Mouse (Mus musculus): ENCODE data around the gene Ago3. TPM values are rescaled to one million over a fixed set of nuclear protein-coding genes. Genes with fewer than 3 reads are reported as not detected.
A peak's percentile ranks its signal among the peaks of the same experiment; 100 is the strongest.

The Ago3 gene
- total RNA-seq, 2 experiments from 2014 or later, result 23.0 to 23.5 TPM

GRCm38 (mm10) chr4:126316443-126317040, 112.8 kb downstream of the Ago3 start:
- intact Hi-C loops (cut with DNase I), result loop anchor here (5.0 kb wide), 1 partner anchor 89 kb away; no protein-coding TSS in a partner anchor
- peak in 1 of 2 experiments; percentile 33 for DNase-seq (ENCODE audit: extremely low spot score in 1 of 2, low spot score in 2 of 2)

GRCm38 (mm10) chr4:126315931-126316330, 113.4 kb downstream of the Ago3 start:
- peak in 1 of 2 experiments; percentile 77 for DNase-seq (ENCODE audit: extremely low spot score in 1 of 2, low spot score in 2 of 2)
- intact Hi-C loops (cut with DNase I), result loop anchor here (5.0 kb wide), 1 partner anchor 89 kb away; no protein-coding TSS in a partner anchor

GRCm38 (mm10) chr4:126314393-126314792, 115.0 kb downstream of the Ago3 start:
- no peak for DNase-seq (ENCODE audit: extremely low spot score in 1 of 2, low spot score in 2 of 2)
- intact Hi-C loops (cut with DNase I), result loop anchor here (5.0 kb wide), 1 partner anchor 37 kb away; no protein-coding TSS in a partner anchor

- intact Hi-C loops (cut with DNase I), result loop anchor here (5.0 kb wide), 1 partner anchor 36 kb away; no protein-coding TSS in a partner anchor
- no peak for DNase-seq (ENCODE audit: extremely low spot score in 1 of 2, low spot score in 2 of 2)
These were observed 116.2 kb downstream of the Ago3 start for GRCm38 (mm10) chr4:126313202-126313601.

- intact Hi-C loops (cut with DNase I), result loop anchor here (5.0 kb wide), 1 partner anchor 34 kb away; no protein-coding TSS in a partner anchor
- no peak for DNase-seq (ENCODE audit: extremely low spot score in 1 of 2, low spot score in 2 of 2)
These were observed 117.7 kb downstream of the Ago3 start for GRCm38 (mm10) chr4:126311566-126312200.

GRCm38 (mm10) chr4:126310344-126310743, 119.0 kb downstream of the Ago3 start:
- no peak for DNase-seq (ENCODE audit: extremely low spot score in 1 of 2, low spot score in 2 of 2)
- intact Hi-C loops (cut with DNase I), result loop anchor here (5.0 kb wide), 1 partner anchor 33 kb away; no protein-coding TSS in a partner anchor

- peak; percentile 71 to 88 for DNase-seq (ENCODE audit: extremely low spot score in 1 of 2, low spot score in 2 of 2)
- intact Hi-C loops (cut with DNase I), result loop anchor here (5.0 kb wide), 1 partner anchor 33 kb away; no protein-coding TSS in a partner anchor
These were observed 119.4 kb downstream of the Ago3 start for GRCm38 (mm10) chr4:126309922-126310309.

- peak in 1 of 2 experiments; percentile 55 for DNase-seq (ENCODE audit: extremely low spot score in 1 of 2, low spot score in 2 of 2)
- intact Hi-C loops (cut with DNase I), result no loop called here
These were observed 120.0 kb downstream of the Ago3 start for GRCm38 (mm10) chr4:126309211-126309921.

- intact Hi-C loops (cut with DNase I), result no loop called here
- DNase-seq (ENCODE audit: extremely low spot score in 1 of 2, low spot score in 2 of 2), result no peak
These were observed 122.5 kb downstream of the Ago3 start for GRCm38 (mm10) chr4:126306827-126307226.

- intact Hi-C loops (cut with DNase I), result no loop called here
These were observed 123.3 kb downstream of the Ago3 start for GRCm38 (mm10) chr4:126306058-126306457.

GRCm38 (mm10) chr4:126305428-126305827, 123.9 kb downstream of the Ago3 start:
- intact Hi-C loops (cut with DNase I), result no loop called here
- no peak for DNase-seq (ENCODE audit: extremely low spot score in 1 of 2, low spot score in 2 of 2)

More at GRCm38 (mm10) chr4:126306058-126306457, 123.3 kb downstream of the Ago3 start:
- no peak for DNase-seq (ENCODE audit: extremely low spot score in 1 of 2, low spot score in 2 of 2)

GRCm38 (mm10) chr4:126303877-126304276, 125.5 kb downstream of the Ago3 start:
- intact Hi-C loops (cut with DNase I), result no loop called here
- DNase-seq (ENCODE audit: extremely low spot score in 1 of 2, low spot score in 2 of 2), result no peak

- no peak for DNase-seq (ENCODE audit: extremely low spot score in 1 of 2, low spot score in 2 of 2)
- intact Hi-C loops (cut with DNase I), result no loop called here
These were observed 127.6 kb downstream of the Ago3 start for GRCm38 (mm10) chr4:126301584-126302309.

- intact Hi-C loops (cut with DNase I), result no loop called here
- no peak for DNase-seq (ENCODE audit: extremely low spot score in 1 of 2, low spot score in 2 of 2)
These were observed 128.3 kb downstream of the Ago3 start for GRCm38 (mm10) chr4:126300916-126301583.

- intact Hi-C loops (cut with DNase I), result no loop called here
- peak in 1 of 2 experiments; percentile 77 for DNase-seq (ENCODE audit: extremely low spot score in 1 of 2, low spot score in 2 of 2)
These were observed 132.7 kb downstream of the Ago3 start for GRCm38 (mm10) chr4:126296617-126297101.

- DNase-seq (ENCODE audit: extremely low spot score in 1 of 2, low spot score in 2 of 2), result no peak
- intact Hi-C loops (cut with DNase I), result no loop called here
These were observed 133.4 kb downstream of the Ago3 start for GRCm38 (mm10) chr4:126295937-126296336.

GRCm38 (mm10) chr4:126295152-126295551, 134.2 kb downstream of the Ago3 start:
- intact Hi-C loops (cut with DNase I), result no loop called here
- DNase-seq (ENCODE audit: extremely low spot score in 1 of 2, low spot score in 2 of 2), result no peak

- DNase-seq (ENCODE audit: extremely low spot score in 1 of 2, low spot score in 2 of 2), result no peak
- intact Hi-C loops (cut with DNase I), result no loop called here
These were observed 138.2 kb downstream of the Ago3 start for GRCm38 (mm10) chr4:126291196-126291595.

All from left cerebral cortex, postnatal 10 days (tissue).